Mouse (Mus musculus): ENCODE measurements around the gene Cmtm2b.
A peak's percentile ranks its signal among the peaks of the same experiment; 100 is the strongest.

The Cmtm2b gene

GRCm38 (mm10) chr8:104343957-104344356, 21.9 kb downstream of the Cmtm2b start:
- peak; percentile 90 for DNase-seq

- no peak for DNase-seq
These were observed 22.6 kb downstream of the Cmtm2b start for GRCm38 (mm10) chr8:104344622-104345021.

- no peak for DNase-seq
These were observed 24.7 kb downstream of the Cmtm2b start for GRCm38 (mm10) chr8:104346706-104347105.

GRCm38 (mm10) chr8:104348971-104349370, 26.9 kb downstream of the Cmtm2b start:
- no peak for DNase-seq

GRCm38 (mm10) chr8:104350047-104350446, 28.0 kb downstream of the Cmtm2b start:
- DNase-seq = no peak

- DNase-seq = no peak
These were observed 31.2 kb downstream of the Cmtm2b start for GRCm38 (mm10) chr8:104353186-104353585.

- no peak for DNase-seq
These were observed 32.5 kb downstream of the Cmtm2b start for GRCm38 (mm10) chr8:104354504-104354903.

GRCm38 (mm10) chr8:104358637-104359036, 36.6 kb downstream of the Cmtm2b start:
- peak; percentile 72 for DNase-seq

GRCm38 (mm10) chr8:104359778-104360456, 37.9 kb downstream of the Cmtm2b start:
- no peak for DNase-seq

GRCm38 (mm10) chr8:104365695-104366094, 43.7 kb downstream of the Cmtm2b start:
- DNase-seq = no peak

GRCm38 (mm10) chr8:104367398-104367797, 45.4 kb downstream of the Cmtm2b start:
- DNase-seq = peak; percentile 93

GRCm38 (mm10) chr8:104369591-104369990, 47.6 kb downstream of the Cmtm2b start:
- DNase-seq = no peak

GRCm38 (mm10) chr8:104370071-104370470, 48.0 kb downstream of the Cmtm2b start:
- no peak for DNase-seq

GRCm38 (mm10) chr8:104371121-104371520, 49.1 kb downstream of the Cmtm2b start:
- DNase-seq = no peak

- peak; percentile 71 for DNase-seq
These were observed 51.7 kb downstream of the Cmtm2b start for GRCm38 (mm10) chr8:104373779-104374178.

- no peak for DNase-seq
These were observed 52.2 kb downstream of the Cmtm2b start for GRCm38 (mm10) chr8:104374269-104374668.

GRCm38 (mm10) chr8:104374864-104375846, 53.1 kb downstream of the Cmtm2b start:
- no peak for DNase-seq

- DNase-seq = no peak
These were observed 53.9 kb downstream of the Cmtm2b start for GRCm38 (mm10) chr8:104375959-104376358.

- DNase-seq = no peak
These were observed 54.6 kb downstream of the Cmtm2b start for GRCm38 (mm10) chr8:104376669-104377068.

- DNase-seq = no peak
These were observed 57.3 kb downstream of the Cmtm2b start for GRCm38 (mm10) chr8:104379301-104379836.

GRCm38 (mm10) chr8:104380269-104380668, 58.2 kb downstream of the Cmtm2b start:
- no peak for DNase-seq
